Mouse (Mus musculus): ENCODE results near the gene Mien1.

GRCm38 (mm10) chr11:98394301-98394700 lies 44.5 kb downstream of the Mien1 start:
- TF ChIP-seq CTCF (IDR thresholded peaks at IDR 0.05 in 2 of 3, conservative IDR thresholded peaks at IDR 0.05 in 1 of 3; ENCODE audit: control insufficient read depth in 1 of 3, insufficient read depth in 1 of 3, low read depth in 2 of 3, low read length in 3 of 3, poor library complexity in 1 of 3, severe bottlenecking in 1 of 3) (no peak), USF2 (IDR thresholded peaks at IDR 0.05; ENCODE audit: borderline replicate concordance in 1 of 2, insufficient read depth in 1 of 2, low read depth in 1 of 2, low read length in 2 of 2) (no peak), MAZ (IDR thresholded peaks at IDR 0.05; ENCODE audit: low read depth, low read length) (no peak), E2F4 (IDR thresholded peaks at IDR 0.05; ENCODE audit: borderline replicate concordance, low read depth, low read length) (no peak), EP300 (IDR thresholded peaks at IDR 0.05; ENCODE audit: low read depth in 1 of 2, low read length in 2 of 2) (no peak), RCOR1 (IDR thresholded peaks at IDR 0.05; ENCODE audit: low read depth, low read length) (no peak), TCF12 (IDR thresholded peaks at IDR 0.05; ENCODE audit: low read depth, low read length) (no peak), MEF2A (IDR thresholded peaks at IDR 0.05; ENCODE audit: extremely low read depth, insufficient replicate concordance, low read depth, low read length, poor library complexity, severe bottlenecking) (no peak), SIN3A (IDR thresholded peaks at IDR 0.05; ENCODE audit: low read length) (no peak), MXI1 (IDR thresholded peaks at IDR 0.05; ENCODE audit: low read depth, low read length) (no peak), TBP (IDR thresholded peaks at IDR 0.05; ENCODE audit: low read depth, low read length) (no peak), POLR2AphosphoS2 (IDR thresholded peaks at IDR 0.05; ENCODE audit: low read length) (no peak), CHD1 (IDR thresholded peaks at IDR 0.05; ENCODE audit: low read depth, low read length) (no peak), POLR2A (IDR thresholded peaks at IDR 0.05; ENCODE audit: control insufficient read depth in 1 of 2, insufficient read depth in 1 of 2, low read depth in 1 of 2, low read length in 2 of 2, poor library complexity in 1 of 2) (no peak)
